Mouse (Mus musculus): ENCODE results near the gene Dync1li1. TPM values are rescaled to one million over a fixed set of nuclear protein-coding genes. Genes with fewer than 3 reads are reported as not detected.

Gene Dync1li1
- polyA plus RNA-seq, 1 experiment from 2014 or later, result 107 TPM

- H3K9me3 ChIP-seq (ENCODE audit: control insufficient read depth, low read length), result no peaks in the 10 kb centered on the region
- DNase-seq, result no peak
- no peaks in the 10 kb centered on the region for H3K36me3 ChIP-seq (ENCODE audit: control insufficient read depth, insufficient read depth, low read length)
- H3K9ac ChIP-seq (replicated peaks; ENCODE audit: low read length), result no peak overlapping the region
- H3K4me2 ChIP-seq (ENCODE audit: low read length), result no peak overlapping the region
- ATAC-seq (ENCODE audit: low FRiP score, low TSS enrichment), result no peak
- no peak overlapping the region for H3K27ac ChIP-seq (replicated peaks; ENCODE audit: low read depth, low read length)
- H3K4me3 ChIP-seq (replicated peaks; ENCODE audit: low read depth, low read length), result no peak overlapping the region
- H3K27me3 ChIP-seq (ENCODE audit: control insufficient read depth, insufficient read depth, low read length), result no peaks in the 10 kb centered on the region
- WGBS, result 80% methylated on average over 5 of the region's 5 CpGs
- H3K4me1 ChIP-seq (ENCODE audit: control insufficient read depth, insufficient read depth, low read length), result peaks cover 4% of the 10 kb centered on the region
Observed at GRCm38 (mm10) chr9:114669011-114669410, 19.6 kb upstream of the Dync1li1 start.

GRCm38 (mm10) chr9:114671946-114672345 lies 16.6 kb upstream of the Dync1li1 start:
- DNase-seq, result peak; percentile 9
- 33% methylated on average over 1 of the region's 1 CpGs for WGBS

GRCm38 (mm10) chr9:114672703-114673561 lies 15.7 kb upstream of the Dync1li1 start:
- WGBS, result 3% methylated on average over 24 of the region's 24 CpGs
- peak; percentile 62; the same call in 1 of the 2 replicates for ATAC-seq (ENCODE audit: low FRiP score, low TSS enrichment)
- H3K9ac ChIP-seq (replicated peaks; ENCODE audit: low read length), result peak overlapping the region; percentile 64
- no peaks in the 10 kb centered on the region for H3K9me3 ChIP-seq (ENCODE audit: control insufficient read depth, low read length)
- H3K27me3 ChIP-seq (ENCODE audit: control insufficient read depth, insufficient read depth, low read length), result no peaks in the 10 kb centered on the region
- H3K4me3 ChIP-seq (replicated peaks; ENCODE audit: low read depth, low read length), result peak overlapping the region; percentile 35
- DNase-seq, result peak; percentile 72
- H3K27ac ChIP-seq (replicated peaks; ENCODE audit: low read depth, low read length), result peak overlapping the region; percentile 88
- H3K4me1 ChIP-seq (ENCODE audit: control insufficient read depth, insufficient read depth, low read length), result peaks cover 4% of the 10 kb centered on the region
- no peaks in the 10 kb centered on the region for H3K36me3 ChIP-seq (ENCODE audit: control insufficient read depth, insufficient read depth, low read length)
- peak overlapping the region; percentile 58 for H3K4me2 ChIP-seq (ENCODE audit: low read length)

More at GRCm38 (mm10) chr9:114671946-114672345, 16.6 kb upstream of the Dync1li1 start:
- H3K27me3 ChIP-seq (ENCODE audit: control insufficient read depth, insufficient read depth, low read length), result no peaks in the 10 kb centered on the region
- H3K4me3 ChIP-seq (replicated peaks; ENCODE audit: low read depth, low read length), result no peak overlapping the region
- H3K4me2 ChIP-seq (ENCODE audit: low read length), result no peak overlapping the region
- H3K9me3 ChIP-seq (ENCODE audit: control insufficient read depth, low read length), result no peaks in the 10 kb centered on the region
- ATAC-seq (ENCODE audit: low FRiP score, low TSS enrichment), result no peak
- H3K36me3 ChIP-seq (ENCODE audit: control insufficient read depth, insufficient read depth, low read length), result no peaks in the 10 kb centered on the region
- no peak overlapping the region for H3K9ac ChIP-seq (replicated peaks; ENCODE audit: low read length)
- peaks cover 4% of the 10 kb centered on the region for H3K4me1 ChIP-seq (ENCODE audit: control insufficient read depth, insufficient read depth, low read length)
- no peak overlapping the region for H3K27ac ChIP-seq (replicated peaks; ENCODE audit: low read depth, low read length)

GRCm38 (mm10) chr9:114673626-114674025 lies 15.0 kb upstream of the Dync1li1 start:
- 56% methylated on average over 2 of the region's 2 CpGs for WGBS
- peak overlapping the region; percentile 35 for H3K4me3 ChIP-seq (replicated peaks; ENCODE audit: low read depth, low read length)
- no peak for ATAC-seq (ENCODE audit: low FRiP score, low TSS enrichment)
- H3K27me3 ChIP-seq (ENCODE audit: control insufficient read depth, insufficient read depth, low read length), result no peaks in the 10 kb centered on the region
- no peak for DNase-seq
- H3K9ac ChIP-seq (replicated peaks; ENCODE audit: low read length), result peak overlapping the region; percentile 64; the same call in 1 of the 2 replicates
- H3K36me3 ChIP-seq (ENCODE audit: control insufficient read depth, insufficient read depth, low read length), result no peaks in the 10 kb centered on the region
- no peaks in the 10 kb centered on the region for H3K9me3 ChIP-seq (ENCODE audit: control insufficient read depth, low read length)
- H3K4me2 ChIP-seq (ENCODE audit: low read length), result peak overlapping the region; percentile 58
- H3K27ac ChIP-seq (replicated peaks; ENCODE audit: low read depth, low read length), result peak overlapping the region; percentile 88
- H3K4me1 ChIP-seq (ENCODE audit: control insufficient read depth, insufficient read depth, low read length), result peaks cover 4% of the 10 kb centered on the region

- Histone ChIP-seq H3K4me3 (replicated peaks; ENCODE audit: low read depth, low read length) (no peak overlapping the region), H3K9me3 (ENCODE audit: control insufficient read depth, low read length) (no peaks in the 10 kb centered on the region), H3K27ac (replicated peaks; ENCODE audit: low read depth, low read length) (no peak overlapping the region), H3K4me2 (ENCODE audit: low read length) (no peak overlapping the region), H3K36me3 (ENCODE audit: control insufficient read depth, insufficient read depth, low read length) (no peaks in the 10 kb centered on the region), H3K9ac (replicated peaks; ENCODE audit: low read length) (no peak overlapping the region), H3K27me3 (ENCODE audit: control insufficient read depth, insufficient read depth, low read length) (no peaks in the 10 kb centered on the region), H3K4me1 (ENCODE audit: control insufficient read depth, insufficient read depth, low read length) (no peaks in the 10 kb centered on the region)
- ATAC-seq (ENCODE audit: low FRiP score, low TSS enrichment), result no peak
- no peak for DNase-seq
- 85% methylated on average over 5 of the region's 5 CpGs for WGBS
Observed at GRCm38 (mm10) chr9:114678576-114678975, 10.0 kb upstream of the Dync1li1 start.

- Histone ChIP-seq H3K27ac (replicated peaks; ENCODE audit: low read depth, low read length) (no peak overlapping the region), H3K4me3 (replicated peaks; ENCODE audit: low read depth, low read length) (no peak overlapping the region), H3K4me2 (ENCODE audit: low read length) (no peak overlapping the region), H3K27me3 (ENCODE audit: control insufficient read depth, insufficient read depth, low read length) (no peaks in the 10 kb centered on the region), H3K9me3 (ENCODE audit: control insufficient read depth, low read length) (no peaks in the 10 kb centered on the region), H3K9ac (replicated peaks; ENCODE audit: low read length) (no peak overlapping the region), H3K4me1 (ENCODE audit: control insufficient read depth, insufficient read depth, low read length) (no peaks in the 10 kb centered on the region), H3K36me3 (ENCODE audit: control insufficient read depth, insufficient read depth, low read length) (no peaks in the 10 kb centered on the region)
- 87% methylated on average over 5 of the region's 5 CpGs for WGBS
- DNase-seq (no peak), ATAC-seq (ENCODE audit: low FRiP score, low TSS enrichment) (no peak)
Observed at GRCm38 (mm10) chr9:114679944-114680343, 8.6 kb upstream of the Dync1li1 start.

GRCm38 (mm10) chr9:114680531-114680930 lies 8.1 kb upstream of the Dync1li1 start:
- DNase-seq (no peak), ATAC-seq (ENCODE audit: low FRiP score, low TSS enrichment) (no peak)
- Histone ChIP-seq H3K27ac (replicated peaks; ENCODE audit: low read depth, low read length) (no peak overlapping the region), H3K9me3 (ENCODE audit: control insufficient read depth, low read length) (no peaks in the 10 kb centered on the region), H3K4me2 (ENCODE audit: low read length) (no peak overlapping the region), H3K4me1 (ENCODE audit: control insufficient read depth, insufficient read depth, low read length) (no peaks in the 10 kb centered on the region), H3K36me3 (ENCODE audit: control insufficient read depth, insufficient read depth, low read length) (no peaks in the 10 kb centered on the region), H3K27me3 (ENCODE audit: control insufficient read depth, insufficient read depth, low read length) (no peaks in the 10 kb centered on the region), H3K4me3 (replicated peaks; ENCODE audit: low read depth, low read length) (no peak overlapping the region), H3K9ac (replicated peaks; ENCODE audit: low read length) (no peak overlapping the region)
- 82% methylated on average over 6 of the region's 6 CpGs for WGBS

GRCm38 (mm10) chr9:114682193-114682592 lies 6.4 kb upstream of the Dync1li1 start:
- 85% methylated on average over 4 of the region's 4 CpGs for WGBS
- DNase-seq (no peak), ATAC-seq (ENCODE audit: low FRiP score, low TSS enrichment) (no peak)
- Histone ChIP-seq H3K9ac (replicated peaks; ENCODE audit: low read length) (no peak overlapping the region), H3K27me3 (ENCODE audit: control insufficient read depth, insufficient read depth, low read length) (no peaks in the 10 kb centered on the region), H3K4me2 (ENCODE audit: low read length) (no peak overlapping the region), H3K4me3 (replicated peaks; ENCODE audit: low read depth, low read length) (no peak overlapping the region), H3K27ac (replicated peaks; ENCODE audit: low read depth, low read length) (no peak overlapping the region), H3K4me1 (ENCODE audit: control insufficient read depth, insufficient read depth, low read length) (no peaks in the 10 kb centered on the region), H3K9me3 (ENCODE audit: control insufficient read depth, low read length) (no peaks in the 10 kb centered on the region), H3K36me3 (ENCODE audit: control insufficient read depth, insufficient read depth, low read length) (no peaks in the 10 kb centered on the region)

- Histone ChIP-seq H3K4me2 (ENCODE audit: low read length) (no peak overlapping the region), H3K36me3 (ENCODE audit: control insufficient read depth, insufficient read depth, low read length) (no peaks in the 10 kb centered on the region), H3K27me3 (ENCODE audit: control insufficient read depth, insufficient read depth, low read length) (no peaks in the 10 kb centered on the region), H3K4me1 (ENCODE audit: control insufficient read depth, insufficient read depth, low read length) (peaks cover 15% of the 10 kb centered on the region), H3K27ac (replicated peaks; ENCODE audit: low read depth, low read length) (no peak overlapping the region), H3K4me3 (replicated peaks; ENCODE audit: low read depth, low read length) (no peak overlapping the region), H3K9me3 (ENCODE audit: control insufficient read depth, low read length) (no peaks in the 10 kb centered on the region), H3K9ac (replicated peaks; ENCODE audit: low read length) (no peak overlapping the region)
- 94% methylated on average over 7 of the region's 7 CpGs for WGBS
- ATAC-seq (ENCODE audit: low FRiP score, low TSS enrichment) (no peak), DNase-seq (no peak)
Observed at GRCm38 (mm10) chr9:114686245-114686644, 2.3 kb upstream of the Dync1li1 start.
